Mouse (Mus musculus) naive thymus-derived CD4-positive, alpha-beta T cell, adult 2 months (primary cell): Measurements from ENCODE around the gene Olfr1441.

ENCODE experiments used
- DNase-seq: peaks from one replicate; pipeline ENCODE4 v3.0.0-alpha.2; 2011; ENCODE audit warnings: low read depth

Gene Olfr1441

DNA sequence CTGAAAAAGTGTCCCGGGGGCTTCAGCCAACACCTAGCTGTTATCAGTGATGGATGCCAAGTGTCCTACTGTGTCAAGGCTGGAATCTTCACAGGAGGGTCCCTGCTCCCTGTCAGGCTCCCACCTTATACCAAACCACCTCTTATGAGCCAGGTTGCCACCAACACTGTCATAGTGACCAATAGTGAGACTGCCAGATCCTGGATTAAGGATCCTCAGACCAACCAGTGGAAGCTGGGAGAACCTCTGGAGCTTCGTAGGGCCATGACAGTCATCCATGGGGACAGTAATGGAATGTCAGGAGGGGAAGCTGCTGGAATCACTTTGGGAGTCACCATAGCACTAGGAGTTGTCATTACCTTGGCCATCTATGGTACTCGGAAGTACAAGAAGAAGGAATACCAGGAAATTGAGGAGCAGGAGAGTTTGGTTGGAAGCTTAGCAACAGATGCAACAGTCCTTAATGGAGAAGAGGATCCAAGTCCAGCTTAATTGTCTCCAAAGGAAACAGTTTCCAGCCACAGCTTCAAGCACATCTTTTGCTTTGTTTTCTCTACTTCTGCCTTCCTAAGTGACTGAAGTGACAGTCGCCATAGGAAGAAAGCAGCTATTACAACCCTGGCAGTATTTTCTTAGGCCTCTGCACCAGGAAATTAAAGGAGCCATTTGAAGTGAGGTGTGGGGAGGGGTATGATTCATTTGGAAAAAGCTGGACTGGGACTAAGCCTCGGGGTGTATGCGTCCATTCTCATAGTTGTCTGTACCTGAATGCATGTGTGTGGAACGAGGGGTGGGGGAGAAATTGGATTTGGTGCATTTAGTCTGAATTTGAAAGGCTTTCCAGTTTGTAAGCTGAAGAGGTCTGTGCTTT is 45.9 kb downstream of the Olfr1441 start:
- DNase-seq, result no peak

DNA sequence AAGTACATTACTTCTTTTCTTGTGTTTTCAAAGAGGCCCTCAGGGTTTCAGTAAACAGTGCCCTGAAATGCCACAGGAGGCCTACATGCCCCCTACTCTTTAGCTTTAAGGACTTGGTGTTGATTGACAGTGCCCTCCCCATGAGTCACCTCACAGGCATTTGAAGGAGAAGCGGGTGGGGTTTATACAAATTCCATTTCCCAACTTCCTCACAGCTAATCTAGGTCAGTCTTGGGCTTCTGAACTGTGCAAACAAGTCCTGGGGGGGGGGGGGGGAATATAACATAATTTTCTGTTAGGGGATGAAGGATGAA is 46.4 kb downstream of the Olfr1441 start:
- no peak for DNase-seq

DNA sequence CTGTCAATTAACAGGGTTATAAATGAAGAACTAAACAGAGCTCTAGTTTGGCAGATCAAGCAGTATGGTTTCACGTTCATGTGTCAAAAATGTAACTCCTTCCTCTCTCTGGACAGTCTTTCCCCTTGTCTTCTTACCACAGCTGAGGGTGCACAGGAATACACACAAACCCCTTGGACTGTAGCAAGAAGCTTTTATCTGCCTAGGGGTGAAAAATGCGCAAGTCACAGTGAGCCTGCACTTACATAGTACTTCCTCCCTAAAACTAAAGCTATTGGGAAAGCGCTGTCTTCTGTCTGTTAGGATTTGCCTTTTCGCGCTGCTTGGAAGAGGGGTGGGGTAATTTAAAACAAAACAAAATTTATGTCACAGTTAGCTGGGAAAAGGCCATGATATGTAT is 46.9 kb downstream of the Olfr1441 start:
- DNase-seq, result no peak

GRCm38 (mm10) chr19:12464674-12465073 is 47.4 kb downstream of the Olfr1441 start:
- DNase-seq, result no peak

- DNase-seq, result no peak
Measured at GRCm38 (mm10) chr19:12465530-12466144, 48.4 kb downstream of the Olfr1441 start.

DNA sequence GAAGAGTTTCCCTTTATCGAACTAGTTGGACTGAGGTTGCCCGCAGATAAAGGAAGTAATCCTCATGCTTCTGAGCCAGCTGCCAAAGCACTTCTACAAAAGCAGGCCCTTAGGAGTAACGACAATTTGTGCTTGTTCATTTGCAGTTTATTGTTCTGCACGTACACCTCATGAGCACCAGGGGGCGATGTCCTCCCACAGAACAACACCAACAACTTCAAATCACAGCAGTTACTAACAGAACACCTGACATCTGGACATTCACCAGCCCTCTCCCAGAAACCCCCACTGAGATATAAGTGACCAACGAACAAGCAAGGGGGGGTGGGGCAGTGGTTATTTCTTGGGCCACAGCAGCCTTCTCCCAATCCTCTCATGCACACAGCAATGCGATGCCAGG is 49.0 kb downstream of the Olfr1441 start:
- peak; percentile 84 for DNase-seq

DNA sequence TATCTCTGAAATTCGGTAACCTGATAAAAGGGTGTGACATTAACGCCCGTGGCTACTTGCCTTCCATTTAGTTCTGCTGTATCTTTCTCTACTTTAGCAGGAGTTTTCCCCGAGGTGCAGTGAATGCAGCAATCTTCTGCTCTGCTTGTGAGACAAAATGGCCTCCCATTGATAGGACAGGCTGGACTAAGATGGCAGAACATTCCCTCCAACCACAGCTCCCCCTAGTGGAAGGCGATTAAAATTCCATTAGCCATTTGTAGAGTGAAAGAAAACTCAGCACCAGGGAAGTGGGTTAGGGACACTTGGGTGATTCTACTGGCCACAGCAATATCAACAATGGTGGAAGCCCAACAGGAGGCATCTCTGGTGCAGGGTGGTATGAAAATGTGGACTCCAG is 50.2 kb downstream of the Olfr1441 start:
- peak; percentile 73 for DNase-seq

- DNase-seq, result peak; percentile 70
Measured at GRCm38 (mm10) chr19:12471866-12472265, 54.6 kb downstream of the Olfr1441 start.

- DNase-seq, result peak; percentile 28
Measured at GRCm38 (mm10) chr19:12472381-12472976, 55.2 kb downstream of the Olfr1441 start.
